Mouse (Mus musculus) regulatory T cell (primary cell): Measurements from ENCODE around the gene Grk1.

Source experiments
- in situ Hi-C: fragments of 300-600 bp; cut with MboI, MseI; formaldehyde crosslinking; loops from one replicate; pipeline ENCODE4 v1.15.1; 2025; ENCODE audit warnings: high pct_unique_total_duplicates

Gene Grk1

DNA sequence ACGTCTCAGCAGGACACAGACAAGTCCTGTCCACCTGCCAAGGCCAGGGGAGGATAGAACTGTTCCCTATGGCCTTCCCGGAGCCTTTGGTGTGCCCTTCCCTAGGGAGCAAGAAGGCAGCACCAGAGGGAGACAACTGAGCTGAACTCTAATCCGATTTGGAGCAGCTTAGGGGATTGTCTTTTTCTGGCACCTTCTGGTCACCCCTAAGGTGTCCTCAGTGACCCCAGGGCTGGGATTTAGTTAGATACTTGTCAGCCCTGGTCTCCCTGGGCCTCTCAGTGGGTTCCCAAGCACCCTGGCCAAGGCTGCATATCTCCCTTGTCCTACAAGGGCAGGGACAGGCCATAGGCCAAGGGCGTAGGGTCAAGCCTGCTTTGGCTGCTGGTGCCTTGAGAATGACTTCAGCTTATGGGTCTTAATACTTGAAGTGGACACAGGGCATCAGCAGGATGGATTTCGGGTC, at the start of gene Grk1:
Gene Grk1 (plus strand): TSS at position 416 of the 466 bp plus-strand sequence.
- in situ Hi-C loops = no loop called here

DNA sequence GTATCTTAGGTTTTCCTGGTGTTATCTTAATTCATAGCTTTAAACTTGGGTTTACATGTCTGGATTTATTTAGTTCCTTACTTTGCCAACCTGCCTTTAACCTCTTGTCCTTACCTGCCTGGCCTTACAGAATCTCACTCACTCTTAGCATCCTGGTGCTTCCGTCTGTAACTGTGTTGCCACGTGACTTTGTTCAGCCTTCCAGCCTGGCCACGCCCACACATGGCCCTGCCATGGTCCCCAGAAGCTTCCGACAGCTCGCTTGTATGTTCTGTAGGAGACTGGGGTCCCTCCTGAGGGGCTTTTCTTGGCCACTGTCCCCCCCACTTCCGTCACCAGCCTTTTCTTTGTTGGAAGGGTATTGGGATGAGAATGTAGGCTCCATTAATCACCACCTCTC, 48.7 kb upstream of the Grk1 start:
- in situ Hi-C loops = no loop called here

DNA sequence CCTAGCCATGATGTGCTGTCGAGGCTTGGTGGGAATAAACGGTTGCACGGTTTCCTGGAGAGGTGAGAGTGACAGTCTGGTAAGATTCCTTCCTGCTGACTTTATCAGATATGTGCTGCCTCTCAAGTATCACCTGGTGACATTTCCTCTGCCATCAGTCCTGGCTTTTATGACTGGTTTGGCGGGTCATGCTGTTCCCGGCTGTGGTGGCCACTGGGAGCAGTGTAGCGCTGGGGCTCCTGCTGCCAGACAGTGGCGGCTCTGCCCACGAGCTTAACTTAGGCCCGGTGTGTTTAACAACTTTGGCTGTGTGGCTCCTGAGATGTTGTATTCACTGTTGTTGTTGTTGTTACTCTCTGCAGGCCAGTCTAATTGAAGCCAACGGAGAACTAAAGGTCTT, 48.2 kb upstream of the Grk1 start:
- in situ Hi-C loops = no loop called here

- in situ Hi-C loops = no loop called here
These were observed 44.7 kb upstream of the Grk1 start for GRCm38 (mm10) chr8:13360213-13360612.

DNA sequence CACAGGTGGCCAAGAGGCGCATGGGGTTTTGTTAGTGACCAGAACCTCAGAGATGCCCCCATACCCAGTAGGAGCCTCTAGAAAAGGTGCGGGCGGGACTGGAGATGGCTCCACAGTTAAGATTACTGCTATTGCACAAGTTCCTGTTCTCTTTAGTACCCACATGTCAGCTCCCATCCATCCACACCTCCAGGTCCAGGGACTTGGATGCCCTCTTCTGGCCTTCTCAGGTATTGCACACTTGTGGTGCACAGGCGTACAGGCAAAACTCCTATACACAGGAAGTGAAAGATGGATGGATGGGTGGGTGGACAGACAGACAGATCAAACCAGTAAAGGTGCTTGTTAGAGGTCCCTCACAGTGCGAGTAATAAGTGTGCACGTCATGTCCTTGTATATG, 43.0 kb upstream of the Grk1 start:
- in situ Hi-C loops = no loop called here

DNA sequence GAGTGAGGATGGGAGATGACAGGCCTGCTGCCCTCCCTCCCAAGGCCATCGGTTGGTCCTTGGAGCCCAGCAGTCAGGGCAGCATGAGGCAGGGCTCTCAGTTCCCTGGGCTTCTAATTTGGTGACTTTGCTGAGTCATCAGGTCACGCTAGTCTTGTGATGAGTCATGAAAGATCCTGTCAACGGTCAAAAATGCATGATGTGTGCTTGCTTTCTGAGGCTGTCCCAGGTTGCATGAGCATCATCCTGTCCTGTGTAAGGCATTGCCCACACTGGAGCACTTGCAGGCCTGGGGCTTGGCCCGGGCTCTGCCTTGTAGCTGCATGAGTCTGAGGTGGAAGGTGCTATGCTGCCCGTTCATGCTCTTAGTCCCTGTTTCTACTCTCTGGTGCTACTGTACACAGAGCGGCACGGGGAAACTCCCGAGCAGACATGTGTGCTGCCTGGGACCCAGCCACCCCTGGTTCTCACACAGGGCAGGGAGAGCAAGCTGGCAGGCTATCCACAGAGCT, 31.7 kb upstream of the Grk1 start:
- in situ Hi-C loops = loop anchor here (10.0 kb wide), 1 partner anchor 392 kb away; no protein-coding TSS in a partner anchor

DNA sequence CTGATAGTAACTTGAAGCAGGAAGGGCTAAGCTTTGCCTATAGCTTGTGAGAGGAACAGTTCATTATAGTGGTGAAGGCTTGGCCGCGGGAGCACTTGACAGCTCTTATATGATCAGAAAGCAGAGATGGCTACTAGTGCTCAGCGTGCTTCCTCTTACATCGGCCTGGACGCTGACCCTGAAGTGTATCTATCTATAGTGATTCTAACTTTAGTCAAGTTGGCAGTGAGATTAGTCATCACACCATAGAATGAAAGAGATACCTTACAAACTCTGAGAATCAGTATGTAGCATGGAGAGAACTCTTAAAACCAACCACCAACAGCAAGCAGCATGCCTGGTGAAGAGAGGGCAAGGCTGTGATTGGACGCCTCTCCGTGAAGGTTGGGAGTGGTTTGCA, 23.3 kb upstream of the Grk1 start:
- in situ Hi-C loops = no loop called here

DNA sequence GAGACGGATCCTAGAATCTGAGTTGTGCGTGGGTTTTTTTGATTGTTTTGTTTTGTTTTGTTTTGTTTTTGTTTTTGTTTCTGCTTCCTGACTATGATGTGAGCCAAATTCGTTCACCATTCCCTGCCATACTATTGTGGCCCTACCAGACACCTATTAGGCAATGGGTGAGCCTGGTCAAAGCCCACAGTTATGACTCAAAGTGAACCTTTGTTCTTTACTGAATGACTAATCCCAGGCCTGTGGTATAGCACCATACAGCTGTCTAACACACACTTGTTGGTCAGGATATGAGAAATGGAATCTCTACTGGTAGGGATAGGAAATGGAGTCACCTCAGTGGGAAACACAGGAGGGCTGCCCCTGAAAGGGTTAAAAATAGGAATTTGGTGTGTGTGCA, 22.3 kb upstream of the Grk1 start:
- in situ Hi-C loops = no loop called here

DNA sequence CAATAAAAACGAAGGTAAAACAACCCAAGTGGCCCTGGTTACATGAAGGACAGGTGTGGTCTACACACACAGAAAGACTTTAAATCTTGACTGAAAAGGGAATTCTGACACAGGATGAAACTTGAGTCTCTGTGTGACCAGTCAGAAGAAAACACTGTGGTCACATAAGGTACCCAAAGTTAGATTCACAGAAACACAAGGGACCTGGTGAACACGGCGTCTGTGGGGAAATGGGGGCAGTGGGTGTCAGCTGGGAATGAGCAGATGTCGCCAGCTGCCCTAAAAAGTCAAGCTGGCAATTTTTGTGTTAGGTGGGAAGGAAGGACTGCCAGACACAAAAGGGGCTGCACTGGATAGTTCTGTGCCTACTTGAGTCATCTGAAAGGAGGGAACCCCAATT, 21.9 kb upstream of the Grk1 start:
- in situ Hi-C loops = no loop called here

- in situ Hi-C loops = no loop called here
These were observed 18.5 kb upstream of the Grk1 start for GRCm38 (mm10) chr8:13386366-13386765.

GRCm38 (mm10) chr8:13387728-13388127, 17.2 kb upstream of the Grk1 start:
- in situ Hi-C loops = no loop called here

DNA sequence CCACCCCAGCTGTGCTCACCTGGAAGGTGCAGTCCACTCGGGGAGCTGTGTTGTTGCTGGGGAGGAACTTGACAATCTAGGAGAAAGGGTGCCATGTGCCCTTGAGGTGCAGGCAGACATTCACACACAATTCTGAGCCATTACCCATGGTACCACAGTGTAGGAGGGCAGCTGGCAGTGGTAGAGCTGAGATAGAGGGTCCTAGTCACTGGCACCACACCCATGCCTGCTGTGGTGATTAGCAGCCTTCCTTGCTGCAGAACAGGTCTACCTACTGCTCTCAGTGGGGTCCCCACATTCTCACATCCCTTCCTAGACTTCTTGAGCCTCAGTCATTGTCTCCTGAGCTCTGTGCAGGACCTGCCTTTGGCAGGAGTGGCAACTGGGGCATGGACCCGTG, 16.1 kb upstream of the Grk1 start:
- in situ Hi-C loops = no loop called here

DNA sequence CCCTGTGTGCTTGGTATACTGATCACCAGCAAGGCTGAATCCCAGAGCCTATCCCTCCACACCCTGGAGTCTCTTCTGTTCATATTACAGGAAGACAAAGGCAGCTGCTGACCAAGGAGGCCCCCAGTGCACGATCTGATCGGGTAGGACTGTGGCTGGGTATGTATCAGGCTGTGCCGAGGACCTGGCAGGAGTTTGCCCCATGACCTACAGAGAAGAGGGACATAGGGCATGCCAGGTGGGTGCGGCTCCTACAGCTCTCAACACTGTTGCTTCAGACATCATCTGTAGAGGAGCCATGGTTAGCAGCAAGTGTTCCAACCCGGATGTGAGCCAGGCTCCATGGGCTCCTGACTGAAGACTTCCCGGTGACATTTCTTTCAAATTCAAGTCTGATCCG, 11.0 kb upstream of the Grk1 start:
- in situ Hi-C loops = no loop called here

DNA sequence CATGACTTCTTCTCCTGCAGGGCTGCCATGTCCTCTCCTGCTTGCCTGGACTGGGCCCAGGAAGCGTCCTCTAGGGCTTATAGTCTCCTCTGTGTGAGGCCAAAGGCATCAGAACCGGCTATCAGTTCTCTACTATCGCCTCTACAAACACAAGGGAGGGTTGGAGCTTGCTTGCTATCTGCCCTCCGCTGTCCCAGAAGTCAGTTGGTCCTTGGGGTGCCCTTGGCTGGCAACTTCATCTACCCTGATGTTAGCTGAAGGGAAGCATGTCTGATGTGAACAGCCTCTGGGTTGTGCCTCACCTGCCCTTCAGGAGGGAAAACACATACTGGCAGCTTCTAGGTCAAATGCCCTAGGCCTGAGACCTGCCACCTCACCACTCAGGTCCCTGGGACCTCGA, 8.2 kb upstream of the Grk1 start, which contains the start of gene Atp4b:
Gene Atp4b (minus strand): TSS at position 101 of the 400 bp plus-strand sequence.
- in situ Hi-C loops = no loop called here

DNA sequence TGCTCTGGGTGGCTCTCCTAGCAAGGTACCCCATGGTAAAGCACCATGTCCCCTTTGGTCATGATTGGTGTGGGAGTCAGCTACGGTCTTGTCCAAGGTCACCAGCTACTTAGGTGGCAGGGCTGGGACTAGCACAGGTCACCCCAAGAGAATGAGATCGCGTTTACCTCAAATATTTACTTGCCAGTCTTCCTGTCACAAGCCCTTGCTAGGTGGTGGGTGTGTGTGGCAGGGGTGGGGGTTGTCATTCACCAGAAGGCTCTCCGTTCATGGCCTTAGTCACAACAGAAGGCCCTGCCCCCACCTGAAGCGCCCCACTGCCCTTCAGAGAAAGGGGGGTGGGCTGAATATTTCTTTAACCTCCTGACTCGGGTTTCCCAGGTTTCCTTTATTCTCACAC, 1.4 kb upstream of the Grk1 start:
- in situ Hi-C loops = no loop called here

- in situ Hi-C loops = no loop called here
These were observed 1.1 kb downstream of the Grk1 start for GRCm38 (mm10) chr8:13406011-13406410.

DNA sequence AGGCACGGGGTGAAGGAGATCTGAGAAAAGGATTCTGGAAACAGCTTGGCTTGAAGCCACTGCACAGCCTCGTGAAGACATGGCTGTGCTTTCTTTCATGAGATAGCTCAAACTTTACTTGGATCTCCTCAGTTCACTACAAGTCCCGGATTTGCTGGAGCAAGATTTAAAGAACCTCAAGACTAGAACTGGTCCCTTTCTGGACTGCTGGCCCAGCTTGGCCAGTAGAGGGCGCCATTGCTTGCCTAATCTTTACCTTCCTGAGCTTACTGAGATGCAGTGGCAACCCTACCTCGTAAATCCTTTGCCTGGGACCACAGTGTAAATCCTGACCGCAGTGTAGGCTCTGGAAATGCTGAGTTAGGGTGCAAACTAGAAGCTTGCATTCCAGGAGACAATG, 6.7 kb downstream of the Grk1 start:
- in situ Hi-C loops = loop anchor here (5.0 kb wide), 1 partner anchor 51 kb away; no protein-coding TSS in a partner anchor

DNA sequence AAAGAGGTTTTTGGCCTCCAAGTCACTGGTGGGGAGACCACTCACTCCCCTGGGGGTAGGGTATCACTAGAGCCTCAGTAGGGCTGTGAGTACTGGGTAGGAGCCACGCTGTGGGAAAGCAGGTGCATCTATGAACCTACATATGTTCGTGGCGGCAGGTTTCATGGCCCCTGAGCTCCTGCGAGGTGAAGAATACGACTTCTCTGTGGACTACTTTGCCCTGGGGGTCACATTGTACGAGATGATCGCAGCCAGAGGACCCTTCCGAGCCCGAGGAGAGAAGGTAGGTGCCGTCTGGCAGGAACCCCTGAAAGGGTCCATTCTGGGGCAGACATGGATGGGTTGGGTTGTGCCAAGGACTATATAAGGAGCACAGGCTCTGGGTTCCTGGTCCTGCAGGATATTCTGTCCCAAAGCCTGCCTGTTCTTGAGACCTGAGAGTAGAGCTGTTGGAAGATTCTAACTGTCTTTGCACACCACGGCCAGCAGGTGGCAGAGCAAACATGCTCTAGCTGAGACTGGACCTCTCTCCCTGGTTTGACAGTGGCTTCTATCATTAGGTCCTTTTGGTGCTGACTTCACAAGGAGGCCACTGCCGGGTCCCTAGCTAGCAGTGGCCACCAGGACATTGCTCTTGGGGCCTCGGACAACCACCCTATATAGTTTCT, 8.1 kb downstream of the Grk1 start:
- in situ Hi-C loops = loop anchor here (5.0 kb wide), 1 partner anchor 49 kb away; no protein-coding TSS in a partner anchor

- in situ Hi-C loops = loop anchor here (5.0 kb wide), 1 partner anchor 48 kb away; no protein-coding TSS in a partner anchor
These were observed 9.0 kb downstream of the Grk1 start for GRCm38 (mm10) chr8:13413823-13414390.

DNA sequence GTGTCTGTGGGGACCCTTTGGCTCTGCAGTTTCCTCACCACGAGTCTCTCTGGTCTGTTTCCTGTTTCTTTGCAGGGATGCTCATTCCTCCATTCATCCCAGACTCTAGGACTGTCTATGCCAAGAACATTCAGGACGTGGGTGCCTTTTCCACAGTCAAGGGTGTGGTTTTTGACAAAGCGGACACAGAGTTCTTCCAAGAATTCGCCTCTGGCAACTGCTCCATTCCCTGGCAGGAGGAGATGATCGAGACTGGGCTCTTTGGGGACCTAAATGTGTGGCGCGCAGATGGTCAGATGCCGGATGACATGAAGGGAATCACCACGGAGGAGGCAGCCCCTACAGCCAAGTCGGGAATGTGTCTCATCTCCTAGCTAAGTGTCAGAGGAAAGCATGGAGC, 11.0 kb downstream of the Grk1 start:
- in situ Hi-C loops = no loop called here

GRCm38 (mm10) chr8:13419111-13419639, 14.3 kb downstream of the Grk1 start:
- in situ Hi-C loops = no loop called here

DNA sequence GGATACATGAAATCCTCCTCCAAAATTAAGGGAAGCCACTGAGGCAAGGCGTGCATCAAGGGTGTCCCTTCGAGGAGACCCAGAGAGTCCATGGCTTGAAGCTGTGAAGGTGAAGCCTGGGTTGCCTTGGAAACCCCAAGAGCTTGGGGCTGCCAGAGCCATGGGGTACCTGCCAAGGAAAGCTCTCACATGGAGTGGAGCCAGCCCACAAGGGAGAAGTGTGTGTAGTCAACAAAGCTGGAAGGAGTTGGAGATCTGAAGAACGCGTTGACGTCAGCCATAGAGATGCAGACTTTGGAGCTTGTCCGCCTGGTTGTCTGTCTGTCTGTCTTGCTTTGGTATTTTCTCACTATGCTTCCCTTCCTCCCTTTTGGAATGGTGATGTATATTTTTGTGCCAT, 16.1 kb downstream of the Grk1 start:
- in situ Hi-C loops = no loop called here

GRCm38 (mm10) chr8:13427351-13427750, 22.5 kb downstream of the Grk1 start:
- in situ Hi-C loops = no loop called here
